Mouse (Mus musculus) sigmoid colon, adult 10 weeks (tissue): ENCODE data around the gene Mup5. TPM values are rescaled to one million over a fixed set of nuclear protein-coding genes. Genes with fewer than 3 reads are reported as not detected.

Source experiments
- polyA plus RNA-seq: library from polyadenylated mRNA; stranded (reverse); fragments of 350-450 nt; fragmentation: Illumina TruSeq; extraction: RNeasy Lipid Tissue Mini Kit (QIAGEN cat#74804); gene quantifications from one replicate; pipeline ENCODE4 v1.2.3, GENCODE M21; 2014; ENCODE audit warnings: low read depth, low replicate concordance

The Mup5 gene
- polyA plus RNA-seq: not detected

DNA sequence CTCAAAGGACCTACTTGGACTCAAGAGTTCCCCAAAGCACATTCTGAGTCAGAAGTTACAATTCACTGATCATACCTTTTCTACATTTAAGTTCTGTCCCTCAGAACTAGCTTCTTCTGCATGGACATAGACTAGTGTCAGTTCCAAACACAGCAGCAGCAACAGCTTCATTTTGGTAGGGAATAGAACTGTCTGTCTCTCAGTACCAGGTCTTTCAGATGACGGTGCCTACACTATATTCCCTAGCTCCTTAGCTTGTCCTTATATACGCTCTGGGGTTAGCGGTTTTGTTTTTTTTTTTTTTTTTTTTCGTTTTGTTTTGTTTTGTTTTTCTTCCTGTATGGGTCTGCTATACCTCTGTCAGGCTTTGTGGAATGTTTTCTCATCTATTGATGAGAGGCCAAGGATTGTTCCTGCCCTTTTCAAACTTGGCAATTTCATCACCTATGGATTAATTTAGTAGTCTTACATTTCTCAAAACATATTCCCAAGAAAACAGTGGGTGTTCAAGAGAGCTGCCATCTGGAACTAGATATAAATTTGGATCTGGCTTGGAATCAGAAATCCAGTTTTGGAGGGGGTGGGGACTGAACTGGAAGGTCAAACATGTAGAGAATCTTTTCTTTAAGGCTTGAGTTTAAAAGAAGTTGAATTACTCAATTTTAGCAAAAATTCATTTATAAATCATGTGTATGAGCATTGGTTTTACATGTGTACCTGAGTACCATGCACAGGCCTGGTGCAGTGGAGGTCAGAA is at the start of gene Mup5:
TSS of gene Mup5 (minus strand) at position 282 of the 757 bp plus-strand sequence.

DNA sequence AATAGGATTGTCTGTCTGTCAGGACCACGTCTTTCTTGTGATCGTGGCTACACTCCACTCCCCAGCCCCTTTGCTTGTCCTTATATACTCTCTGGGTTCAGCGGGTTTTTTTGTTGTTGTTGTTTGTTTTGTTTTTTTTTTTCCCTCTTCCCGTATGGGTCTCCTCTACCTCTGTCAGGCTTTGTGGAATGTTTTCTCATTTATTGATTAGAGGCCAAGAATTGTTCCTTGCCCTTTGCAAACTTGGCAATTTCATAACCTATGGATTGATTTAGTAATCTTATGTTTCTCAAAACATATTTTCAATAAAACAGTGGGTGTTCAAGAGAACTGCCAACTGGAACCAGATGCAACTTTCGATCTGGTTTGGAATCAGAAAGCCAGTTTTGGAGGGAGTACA is 52.9 kb downstream of the Mup5 start, which contains the start of gene Mup19:
TSS of gene Mup19 (minus strand) at position 101 of the 400 bp plus-strand sequence.

Other genes with a start within 250 kb of the Mup5 start
- not detected for gene Mup17, start 239.4 kb downstream of the Mup5 start, polyA plus RNA-seq
- not detected for gene Mup18, start 161.1 kb downstream of the Mup5 start, polyA plus RNA-seq
- not detected for gene Mup19, start 53.0 kb downstream of the Mup5 start, polyA plus RNA-seq
- gene Mup20, start 218.9 kb upstream of the Mup5 start, polyA plus RNA-seq: not detected